Mouse (Mus musculus) brain, embryonic 14.5 days (tissue): ENCODE data around the gene Cck.
"Not testable (repeated sequence)": the region's sequence is repeated elsewhere in the genome, so short reads cannot be mapped to it uniquely, and the experiment has no call there.

Experiments
- CTCF ChIP-seq: fragments of 200-500 bp; IDR thresholded peaks from 2 replicates; pipeline ENCODE4 v1.5.1; 2012; ENCODE audit warnings: inconsistent platforms, mild to moderate bottlenecking, moderate library complexity, borderline replicate concordance; ENCODE audit not compliant: insufficient read depth, insufficient read length; ENCODE audit errors: extremely low read depth
- POLR2A ChIP-seq: fragments of 200-500 bp; IDR thresholded peaks from 2 replicates; pipeline ENCODE4 v1.6.1; 2012; ENCODE audit warnings: mild to moderate bottlenecking, inconsistent platforms, borderline replicate concordance; ENCODE audit not compliant: poor library complexity, insufficient read depth, insufficient read length, severe bottlenecking; ENCODE audit errors: extremely low read depth

DNA sequence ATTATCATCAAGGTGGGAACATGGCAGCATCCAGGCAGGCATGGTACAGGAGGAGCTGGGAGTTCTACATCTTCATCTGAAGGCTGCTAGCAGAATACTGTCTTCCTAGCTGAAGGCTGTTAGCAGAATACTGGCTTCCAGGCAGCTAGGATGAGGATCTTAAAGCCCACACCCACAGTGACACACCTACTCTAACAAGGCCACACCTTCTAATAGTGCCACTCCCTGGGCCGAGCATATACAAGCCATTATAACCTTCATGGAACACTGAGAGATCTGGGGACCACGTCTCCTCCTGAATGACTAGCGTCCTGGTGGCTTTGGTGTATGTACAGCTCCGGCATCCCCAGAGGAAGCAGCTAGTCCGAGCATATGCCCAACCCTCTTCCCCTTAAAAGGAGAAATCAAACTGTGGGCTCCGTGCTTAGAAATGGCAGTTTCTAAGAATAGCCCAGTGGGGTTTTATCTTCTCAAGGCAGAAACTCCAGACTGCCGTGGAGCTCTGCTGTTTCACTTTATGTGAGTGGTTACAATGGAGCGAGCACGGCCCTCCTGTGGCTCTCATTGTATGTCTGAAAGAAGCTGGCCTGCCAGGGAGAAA lies 43.1 kb downstream of the Cck start:
- not testable (repeated sequence) for TF ChIP-seq CTCF, POLR2A
